Mouse (Mus musculus): ENCODE results near the gene Kcnj12. TPM values are rescaled to one million over a fixed set of nuclear protein-coding genes. Genes with fewer than 3 reads are reported as not detected.

Kcnj12 gene
- polyA plus RNA-seq (2017; shearing (Covaris generic)): not detected

GRCm38 (mm10) chr11:61022550-61023391 is at the start of gene Kcnj12:
TSS of gene Kcnj12 (plus strand) at chr11:61022564.

Other genes with a start within 250 kb of the Kcnj12 start
- 27.6 TPM for gene Top3a, start 245.2 kb upstream of the Kcnj12 start, polyA plus RNA-seq (2017; shearing (Covaris generic))
- 12.3 TPM for gene Smcr8, start 245.0 kb upstream of the Kcnj12 start, polyA plus RNA-seq (2017; shearing (Covaris generic))
- 12.9 TPM for gene Shmt1, start 210.8 kb upstream of the Kcnj12 start, polyA plus RNA-seq (2017; shearing (Covaris generic))
- 22.6 TPM for gene Dhrs7b, start 191.9 kb upstream of the Kcnj12 start, polyA plus RNA-seq (2017; shearing (Covaris generic))
- 56.7 TPM for gene Tmem11, start 143.3 kb upstream of the Kcnj12 start, polyA plus RNA-seq (2017; shearing (Covaris generic))
- 6.5 TPM for gene Natd1, start 107.8 kb upstream of the Kcnj12 start, polyA plus RNA-seq (2017; shearing (Covaris generic))
- 56.8 TPM for gene Map2k3, start 90.5 kb upstream of the Kcnj12 start, polyA plus RNA-seq (2017; shearing (Covaris generic))
- gene Tnfrsf13b, start 104.2 kb downstream of the Kcnj12 start, polyA plus RNA-seq (2017; shearing (Covaris generic)): 13.3 TPM
- gene Usp22, start 152.5 kb downstream of the Kcnj12 start, polyA plus RNA-seq (2017; shearing (Covaris generic)): 110 TPM
- not detected for gene Aldh3a1, start 185.0 kb downstream of the Kcnj12 start, polyA plus RNA-seq (2017; shearing (Covaris generic))
- gene Aldh3a2, start 244.9 kb downstream of the Kcnj12 start, polyA plus RNA-seq (2017; shearing (Covaris generic)): 37.6 TPM